ENCODE assay signal across 16 mouse cellular contexts in the genomic region with DNA sequence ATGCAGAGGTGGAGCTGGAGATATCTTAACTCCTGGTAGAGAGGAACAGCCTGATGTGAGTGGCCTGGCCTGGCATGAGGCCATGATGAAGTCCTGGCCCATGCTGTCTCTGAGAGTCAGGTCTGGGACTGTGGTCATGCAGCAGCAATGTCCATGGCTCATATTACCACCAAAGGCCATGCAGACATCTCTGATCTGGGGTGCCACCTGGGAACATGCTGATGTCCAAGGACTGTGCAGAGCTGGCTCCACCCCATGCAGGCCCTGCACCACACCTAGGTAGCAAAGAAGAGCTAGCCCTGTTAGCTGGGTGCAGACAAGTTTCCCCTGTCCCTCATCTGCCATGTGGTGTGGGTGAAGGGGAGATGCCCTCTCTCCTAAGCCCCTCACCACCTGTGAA.
"Had no signal": no experiment of that assay in that cellular context is flagged by ENCODE, and none has a peak within 500 bp of the region (broad histone marks: within the 10 kb centered on the region; RNA-seq: fewer than 3 reads in every experiment).

No protein-coding gene starts in this region.

- DNase-seq: kidney, adult 8-10 months; kidney, postnatal 36 days; left cerebral cortex, postnatal 4 days; lung, embryonic 14.5 days; retina, postnatal 1 day; right cerebral cortex, postnatal 4 days; spleen, adult 18-20 months; thymus, adult 18-20 months; thymus, postnatal 14 days had no signal

- H3K4me1 ChIP-seq: liver, embryonic 12.5 days; midbrain, embryonic 10.5 days; neural tube, embryonic 13.5 days had no signal

- H3K27ac ChIP-seq: layer of hippocampus, adult 2 months; liver, embryonic 12.5 days; midbrain, embryonic 10.5 days; neural tube, embryonic 13.5 days had no signal

- H3K27me3 ChIP-seq: liver, embryonic 12.5 days; neural tube, embryonic 13.5 days had no signal

- H3K9me3 ChIP-seq: liver, embryonic 12.5 days; midbrain, embryonic 10.5 days; neural tube, embryonic 13.5 days had no signal

- H3K4me2 ChIP-seq: liver, embryonic 12.5 days; lung, embryonic 14.5 days; neural tube, embryonic 13.5 days had no signal

- H3K4me3 ChIP-seq: layer of hippocampus, adult 2 months; liver, embryonic 12.5 days; midbrain, embryonic 10.5 days; myocyte; neural tube, embryonic 13.5 days had no signal

- H3K9ac ChIP-seq: liver, embryonic 12.5 days; lung, embryonic 14.5 days; neural tube, embryonic 13.5 days had no signal

- ATAC-seq: inflammation-experienced regulatory T-cells, adult 6 months; intestine, postnatal 0 days; liver, embryonic 12.5 days had no signal

- H3K36me3 ChIP-seq: liver, embryonic 12.5 days; midbrain, embryonic 10.5 days; neural tube, embryonic 13.5 days had no signal
